In the genomic region with DNA sequence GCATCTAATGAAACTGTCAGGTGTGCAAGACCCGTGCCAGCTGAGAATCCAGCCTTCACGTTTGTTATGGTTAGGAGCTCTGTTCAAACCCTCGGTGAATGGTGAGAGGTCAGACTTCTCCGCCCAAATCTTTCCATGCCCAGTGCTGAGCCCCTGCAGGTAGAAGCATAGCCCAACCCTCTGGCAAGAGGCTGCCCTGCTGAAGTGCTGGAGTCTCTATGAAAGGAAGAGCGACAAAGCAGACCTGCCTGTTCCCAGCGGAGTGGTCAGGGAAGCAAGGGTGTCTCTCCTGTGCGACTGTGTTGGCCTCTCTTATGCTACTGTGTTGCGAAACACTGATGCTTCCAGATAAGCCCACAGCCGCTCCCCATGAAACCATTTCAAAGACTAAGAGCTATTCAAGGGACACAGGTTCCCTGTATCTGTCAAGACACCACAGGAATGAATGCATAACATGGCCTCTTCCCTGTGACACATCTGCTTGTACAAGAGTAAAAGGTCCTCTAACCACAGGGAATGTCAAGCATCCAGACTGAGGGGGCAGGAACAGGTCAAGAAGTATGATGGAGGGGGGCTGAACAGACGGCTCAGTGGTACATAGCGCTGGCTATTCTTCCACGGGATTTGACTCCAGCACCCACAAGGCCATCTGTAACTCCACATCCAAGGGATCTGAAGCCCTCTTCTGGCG, we compare ENCODE assay signal across 8 mouse cellular contexts. TPM values are rescaled to one million over a fixed set of nuclear protein-coding genes. Genes with fewer than 3 reads are reported as not detected.
DNase-seq lines count a peak whose midpoint lies in the region; ATAC-seq and TF ChIP-seq lines count a peak whose summit lies in the region.

No protein-coding gene starts in this region.

- H3K9ac ChIP-seq in forebrain, embryonic 11.5 days (ENCODE audit: low read length), result no peak overlapping the region
- no peak overlapping the region for H3K9ac ChIP-seq in forebrain, embryonic 14.5 days (ENCODE audit: low read length)
- no peak overlapping the region for H3K9ac ChIP-seq in lung, embryonic 14.5 days
- H3K9ac ChIP-seq in midbrain, embryonic 15.5 days, result no peak overlapping the region

- no peak for ATAC-seq in forebrain, embryonic 11.5 days (replicated peaks; ENCODE audit: low FRiP score)
- ATAC-seq in forebrain, embryonic 14.5 days, result no peak
- ATAC-seq in lung, embryonic 14.5 days (ENCODE audit: insufficient read depth), result no peak
- ATAC-seq in granulocyte monocyte progenitor cell, adult 5-6 weeks (replicated peaks; ENCODE audit: poor library complexity, severe bottlenecking), result peak; percentile 33; the same call in 1 of the 2 replicates
- no peak; the same call in 1 of the 2 replicates for ATAC-seq in midbrain, embryonic 15.5 days (replicated peaks)
- ATAC-seq in CD4-positive, CD25-positive, alpha-beta regulatory T cell, adult 4 months, result no peak

- no peak; the same call in 1 of the 2 replicates for TF ChIP-seq CTCF in lung, embryonic 14.5 days (IDR thresholded peaks at IDR 0.05; ENCODE audit: low read depth)

- H3K36me3 ChIP-seq in forebrain, embryonic 11.5 days (ENCODE audit: control insufficient read depth, insufficient read depth, low read length), result no peaks in the 10 kb centered on the region
- H3K36me3 ChIP-seq in forebrain, embryonic 14.5 days (ENCODE audit: control insufficient read depth, insufficient read depth, low read length), result no peaks in the 10 kb centered on the region
- no peaks in the 10 kb centered on the region for H3K36me3 ChIP-seq in lung, embryonic 14.5 days (ENCODE audit: insufficient read depth)
- no peaks in the 10 kb centered on the region for H3K36me3 ChIP-seq in midbrain, embryonic 15.5 days (replicated peaks)

- no peak overlapping the region for H3K27ac ChIP-seq in forebrain, embryonic 11.5 days (ENCODE audit: low read depth, low read length)
- no peak overlapping the region for H3K27ac ChIP-seq in forebrain, embryonic 14.5 days (ENCODE audit: low read depth, low read length)
- H3K27ac ChIP-seq in lung, embryonic 14.5 days (ENCODE audit: low read depth), result no peak overlapping the region
- no peak overlapping the region for H3K27ac ChIP-seq in midbrain, embryonic 15.5 days

- no peak overlapping the region for H3K4me3 ChIP-seq in forebrain, embryonic 11.5 days (ENCODE audit: low read depth, low read length)
- no peak overlapping the region for H3K4me3 ChIP-seq in forebrain, embryonic 14.5 days (ENCODE audit: low read depth, low read length)
- H3K4me3 ChIP-seq in lung, embryonic 14.5 days (ENCODE audit: low read depth, low read length), result no peak overlapping the region
- no peak overlapping the region; the same call in 1 of the 2 replicates for H3K4me3 ChIP-seq in midbrain, embryonic 15.5 days

- no peak overlapping the region for H3K4me2 ChIP-seq in forebrain, embryonic 11.5 days (ENCODE audit: low read depth, low read length, severe bottlenecking)
- no peak overlapping the region; the same call in 1 of the 2 replicates for H3K4me2 ChIP-seq in forebrain, embryonic 14.5 days (ENCODE audit: low read length)
- peak overlapping the region; percentile 7; the same call in 1 of the 2 replicates for H3K4me2 ChIP-seq in lung, embryonic 14.5 days
- peak overlapping the region; percentile 60 for H3K4me2 ChIP-seq in midbrain, embryonic 15.5 days

- WGBS in forebrain, embryonic 11.5 days, result 39% methylated on average over 13 of the region's 13 CpGs
- WGBS in forebrain, embryonic 14.5 days, result 38% methylated on average over 13 of the region's 13 CpGs
- 22% methylated on average over 13 of the region's 13 CpGs for WGBS in lung, embryonic 14.5 days
- WGBS in midbrain, embryonic 15.5 days, result 36% methylated on average over 13 of the region's 13 CpGs

- DNase-seq in forebrain, embryonic 11.5 days (ENCODE audit: low spot score), result peak; percentile 37
- no peak for DNase-seq in forebrain, embryonic 14.5 days (ENCODE audit: low spot score)
- DNase-seq in lung, embryonic 14.5 days, result no peak
- DNase-seq in lung, postnatal 10 days, result no peak
- DNase-seq in thymus, postnatal 4 days, result no peak

- H3K27me3 ChIP-seq in forebrain, embryonic 11.5 days (ENCODE audit: control insufficient read depth, insufficient read depth, low read length), result peaks cover 15% of the 10 kb centered on the region
- H3K27me3 ChIP-seq in forebrain, embryonic 14.5 days (replicated peaks; ENCODE audit: control insufficient read depth, insufficient read depth, low read length), result peaks cover 24% of the 10 kb centered on the region
- peaks cover 24% of the 10 kb centered on the region for H3K27me3 ChIP-seq in lung, embryonic 14.5 days (ENCODE audit: insufficient read depth, low read length)
- H3K27me3 ChIP-seq in midbrain, embryonic 15.5 days (replicated peaks), result peaks cover 22% of the 10 kb centered on the region

- H3K4me1 ChIP-seq in forebrain, embryonic 11.5 days (replicated peaks; ENCODE audit: control insufficient read depth, insufficient read depth, low read length), result no peaks in the 10 kb centered on the region
- H3K4me1 ChIP-seq in forebrain, embryonic 14.5 days (ENCODE audit: control insufficient read depth, insufficient read depth, low read length), result no peaks in the 10 kb centered on the region
- no peaks in the 10 kb centered on the region for H3K4me1 ChIP-seq in lung, embryonic 14.5 days (ENCODE audit: insufficient read depth)
- peaks cover 16% of the 10 kb centered on the region for H3K4me1 ChIP-seq in midbrain, embryonic 15.5 days

- H3K9me3 ChIP-seq in forebrain, embryonic 11.5 days (ENCODE audit: control insufficient read depth, low read length), result no peaks in the 10 kb centered on the region
- no peaks in the 10 kb centered on the region for H3K9me3 ChIP-seq in forebrain, embryonic 14.5 days (replicated peaks; ENCODE audit: control insufficient read depth, low read length)
- no peaks in the 10 kb centered on the region for H3K9me3 ChIP-seq in lung, embryonic 14.5 days (ENCODE audit: low read depth, low read length)
- no peaks in the 10 kb centered on the region for H3K9me3 ChIP-seq in midbrain, embryonic 15.5 days

RNA-seq across cellular contexts. Expression of gene Nsun2, which starts 44.8 kb away (rescaled TPM):
- 133 and 135 TPM in 2 replicates for polyA plus RNA-seq in forebrain, embryonic 11.5 days (2014; fragmentation: Nextera tagmentation; extraction: Ambion mirVana)
- 86.2 and 87.4 TPM in 2 replicates for polyA plus RNA-seq in forebrain, embryonic 14.5 days (2014; fragmentation: Nextera tagmentation; extraction: Ambion mirVana)
- 130 TPM in 2 replicates for polyA plus RNA-seq in lung, embryonic 14.5 days (2014; fragmentation: Nextera tagmentation; extraction: Ambion mirVana)
- 117 and 132 TPM in 2 replicates for total RNA-seq in granulocyte monocyte progenitor cell, adult 5-6 weeks (2014; fragmentation: Nextera tagmentation)
- total RNA-seq in granulocyte monocyte progenitor cell, adult 5-6 weeks (2017), result 217 and 233 TPM in 2 replicates
- 72.0 and 73.1 TPM in 2 replicates for polyA plus RNA-seq in midbrain, embryonic 15.5 days (2015; fragmentation: Nextera tagmentation; extraction: Ambion mirVana)
- 10 to 100 TPM; 26.3 to 30.7 TPM for polyA plus RNA-seq in CD4-positive, CD25-positive, alpha-beta regulatory T cell, adult 4 months (2017; shearing (Covaris generic))

RNA-seq across cellular contexts. Expression of gene Tent4a, which starts 45.7 kb away (rescaled TPM):
- 8.7 and 9.6 TPM in 2 replicates for polyA plus RNA-seq in forebrain, embryonic 11.5 days (2014; fragmentation: Nextera tagmentation; extraction: Ambion mirVana)
- 8.8 and 9.0 TPM in 2 replicates for polyA plus RNA-seq in forebrain, embryonic 14.5 days (2014; fragmentation: Nextera tagmentation; extraction: Ambion mirVana)
- polyA plus RNA-seq in lung, embryonic 14.5 days (2014; fragmentation: Nextera tagmentation; extraction: Ambion mirVana), result 7.5 and 8.9 TPM in 2 replicates
- 9.0 and 10.6 TPM in 2 replicates for total RNA-seq in granulocyte monocyte progenitor cell, adult 5-6 weeks (2014; fragmentation: Nextera tagmentation)
- total RNA-seq in granulocyte monocyte progenitor cell, adult 5-6 weeks (2017), result 10.9 and 11.4 TPM in 2 replicates
- polyA plus RNA-seq in midbrain, embryonic 15.5 days (2015; fragmentation: Nextera tagmentation; extraction: Ambion mirVana), result 7.2 and 7.6 TPM in 2 replicates
- polyA plus RNA-seq in CD4-positive, CD25-positive, alpha-beta regulatory T cell, adult 4 months (2017; shearing (Covaris generic)), result 1 to 10 TPM; 4.4 to 5.6 TPM

Comparison
In these comparisons a context has a peak if more than half of its experiments do, and no peak if none do; other contexts are left out.
1. H3K4me2 ChIP-seq: peak in lung, embryonic 14.5 days (single experiment) and midbrain, embryonic 15.5 days (single experiment); none in forebrain, embryonic 11.5 days (single experiment) and forebrain, embryonic 14.5 days (single experiment).